Mouse (Mus musculus): ENCODE measurements around the gene Olfr399.

Olfr399 gene

DNA sequence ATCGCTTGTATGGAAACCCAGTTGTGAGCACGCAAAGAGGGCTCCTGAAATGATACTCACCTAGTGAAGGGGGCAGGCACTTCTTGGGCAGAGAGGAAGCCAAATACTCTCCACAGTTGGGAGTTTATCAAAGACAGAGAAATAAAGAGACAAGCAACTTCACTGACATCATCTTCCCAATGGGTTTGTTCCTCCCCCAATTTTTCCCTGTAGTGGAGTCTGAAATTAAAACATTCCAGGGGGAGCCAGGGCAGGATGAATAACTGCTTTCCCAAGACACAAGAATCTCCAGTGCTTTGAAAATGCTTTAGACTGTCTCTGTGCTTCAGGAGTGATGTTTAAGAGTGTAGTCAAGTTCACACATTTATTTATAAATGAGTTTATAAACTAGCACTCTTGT, at the start of gene Olfr399, which contains the start of gene Olfr139:
TSS of gene Olfr399 (minus strand) at position 165 of the 400 bp plus-strand sequence.
TSS of gene Olfr139 (minus strand) at position 101 of the 400 bp plus-strand sequence.
- no peak for DNase-seq (ENCODE audit: low read depth)

- DNase-seq (ENCODE audit: low read depth), result no peak
These were observed 48.7 kb upstream of the Olfr399 start for GRCm38 (mm10) chr11:74105066-74105465.

GRCm38 (mm10) chr11:74101507-74101906, 45.1 kb upstream of the Olfr399 start:
- DNase-seq (ENCODE audit: low read depth), result no peak

- DNase-seq (ENCODE audit: low read depth), result no peak
These were observed 44.3 kb upstream of the Olfr399 start for GRCm38 (mm10) chr11:74100724-74101123.

GRCm38 (mm10) chr11:74069655-74070054, 13.2 kb upstream of the Olfr399 start, which contains the start of gene Zfp616:
TSS of gene Zfp616 (plus strand) at chr11:74069955.
- no peak for DNase-seq (ENCODE audit: low read depth)

DNA sequence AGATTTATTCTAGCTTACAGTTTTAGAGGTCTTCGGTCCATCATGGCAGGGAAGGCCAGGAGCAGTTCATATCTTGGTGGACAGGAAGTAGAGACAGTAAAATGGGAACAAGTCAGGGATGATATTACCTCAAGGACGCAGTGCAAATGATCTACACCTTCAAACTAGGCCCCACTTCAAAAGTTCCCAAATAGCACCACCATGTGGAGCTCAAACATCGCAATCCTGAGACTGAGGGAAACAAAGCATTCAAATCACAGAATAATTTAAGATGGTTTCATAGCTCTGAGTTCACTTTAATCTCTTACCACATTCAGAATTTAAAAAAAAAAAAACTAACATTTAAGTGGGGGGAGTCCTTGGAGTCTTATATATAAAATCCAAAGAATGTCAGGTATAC, 5.1 kb downstream of the Olfr399 start:
- DNase-seq (ENCODE audit: low read depth), result no peak
